Mouse (Mus musculus): ENCODE data around the gene Gm20388. TPM values are rescaled to one million over a fixed set of nuclear protein-coding genes. Genes with fewer than 3 reads are reported as not detected.
A peak's percentile ranks its signal among the peaks of the same experiment; 100 is the strongest.

Gene Gm20388
- polyA plus RNA-seq, 1 experiment from 2014 or later = 12.4 TPM

- Histone ChIP-seq H3K4me1 (ENCODE audit: control insufficient read depth, insufficient read depth, low read depth, low read length) (no peaks in the 10 kb centered on the region), H3K9ac (ENCODE audit: low read depth, low read length) (no peak overlapping the region), H3K4me2 (ENCODE audit: low read length) (no peak overlapping the region), H3K9me3 (ENCODE audit: control insufficient read depth, low read length) (no peaks in the 10 kb centered on the region), H3K4me3 (ENCODE audit: low read length) (no peak overlapping the region), H3K27me3 (replicated peaks; ENCODE audit: control insufficient read depth, insufficient read depth, low read length) (no peaks in the 10 kb centered on the region), H3K27ac (ENCODE audit: low read depth, low read length) (no peak overlapping the region), H3K36me3 (ENCODE audit: control insufficient read depth, insufficient read depth, low read length) (peaks cover 27% of the 10 kb centered on the region)
- ATAC-seq = no peak
- 89% methylated on average over 1 of the region's 1 CpGs for WGBS
These were observed 4131.6 kb downstream of the Gm20388 start for GRCm38 (mm10) chr8:124042201-124042600.

GRCm38 (mm10) chr8:124044421-124044820 lies 4133.8 kb downstream of the Gm20388 start:
- peaks cover 17% of the 10 kb centered on the region for H3K36me3 ChIP-seq (ENCODE audit: control insufficient read depth, insufficient read depth, low read length)
- no peaks in the 10 kb centered on the region for H3K9me3 ChIP-seq (ENCODE audit: control insufficient read depth, low read length)
- ATAC-seq = no peak
- no peaks in the 10 kb centered on the region for H3K4me1 ChIP-seq (ENCODE audit: control insufficient read depth, insufficient read depth, low read depth, low read length)
- no peaks in the 10 kb centered on the region for H3K27me3 ChIP-seq (replicated peaks; ENCODE audit: control insufficient read depth, insufficient read depth, low read length)
- no peak overlapping the region for H3K4me2 ChIP-seq (ENCODE audit: low read length)
- H3K27ac ChIP-seq (ENCODE audit: low read depth, low read length) = no peak overlapping the region
- 96% methylated on average over 5 of the region's 5 CpGs for WGBS
- no peak overlapping the region for H3K4me3 ChIP-seq (ENCODE audit: low read length)
- no peak overlapping the region for H3K9ac ChIP-seq (ENCODE audit: low read depth, low read length)

GRCm38 (mm10) chr8:124044931-124045330 lies 4134.3 kb downstream of the Gm20388 start:
- Histone ChIP-seq H3K4me3 (ENCODE audit: low read length) (no peak overlapping the region), H3K4me1 (ENCODE audit: control insufficient read depth, insufficient read depth, low read depth, low read length) (no peaks in the 10 kb centered on the region), H3K9me3 (ENCODE audit: control insufficient read depth, low read length) (no peaks in the 10 kb centered on the region), H3K36me3 (ENCODE audit: control insufficient read depth, insufficient read depth, low read length) (peaks cover 16% of the 10 kb centered on the region), H3K4me2 (ENCODE audit: low read length) (no peak overlapping the region), H3K9ac (ENCODE audit: low read depth, low read length) (no peak overlapping the region), H3K27ac (ENCODE audit: low read depth, low read length) (no peak overlapping the region), H3K27me3 (replicated peaks; ENCODE audit: control insufficient read depth, insufficient read depth, low read length) (no peaks in the 10 kb centered on the region)
- 97% methylated on average over 12 of the region's 12 CpGs for WGBS
- no peak for ATAC-seq

- no peaks in the 10 kb centered on the region for H3K4me1 ChIP-seq (ENCODE audit: control insufficient read depth, insufficient read depth, low read depth, low read length)
- no peak for ATAC-seq
- no peaks in the 10 kb centered on the region for H3K27me3 ChIP-seq (replicated peaks; ENCODE audit: control insufficient read depth, insufficient read depth, low read length)
- no peak overlapping the region for H3K9ac ChIP-seq (ENCODE audit: low read depth, low read length)
- H3K9me3 ChIP-seq (ENCODE audit: control insufficient read depth, low read length) = no peaks in the 10 kb centered on the region
- no peak overlapping the region for H3K4me2 ChIP-seq (ENCODE audit: low read length)
- H3K36me3 ChIP-seq (ENCODE audit: control insufficient read depth, insufficient read depth, low read length) = peaks cover 16% of the 10 kb centered on the region
- 87% methylated on average over 8 of the region's 8 CpGs for WGBS
- H3K4me3 ChIP-seq (ENCODE audit: low read length) = no peak overlapping the region
- no peak overlapping the region for H3K27ac ChIP-seq (ENCODE audit: low read depth, low read length)
These were observed 4135.2 kb downstream of the Gm20388 start for GRCm38 (mm10) chr8:124045856-124046255.

GRCm38 (mm10) chr8:124052110-124052509 lies 4141.5 kb downstream of the Gm20388 start:
- Histone ChIP-seq H3K4me2 (ENCODE audit: low read length) (no peak overlapping the region), H3K27me3 (replicated peaks; ENCODE audit: control insufficient read depth, insufficient read depth, low read length) (no peaks in the 10 kb centered on the region), H3K27ac (ENCODE audit: low read depth, low read length) (no peak overlapping the region), H3K4me1 (ENCODE audit: control insufficient read depth, insufficient read depth, low read depth, low read length) (no peaks in the 10 kb centered on the region), H3K9ac (ENCODE audit: low read depth, low read length) (no peak overlapping the region), H3K36me3 (ENCODE audit: control insufficient read depth, insufficient read depth, low read length) (peaks cover 4% of the 10 kb centered on the region), H3K4me3 (ENCODE audit: low read length) (no peak overlapping the region), H3K9me3 (ENCODE audit: control insufficient read depth, low read length) (no peaks in the 10 kb centered on the region)
- peak; percentile 63 for ATAC-seq
- 16% methylated on average over 3 of the region's 3 CpGs for WGBS

GRCm38 (mm10) chr8:124052568-124052967 lies 4141.9 kb downstream of the Gm20388 start:
- H3K4me3 ChIP-seq (ENCODE audit: low read length) = no peak overlapping the region
- H3K4me1 ChIP-seq (ENCODE audit: control insufficient read depth, insufficient read depth, low read depth, low read length) = no peaks in the 10 kb centered on the region
- H3K9me3 ChIP-seq (ENCODE audit: control insufficient read depth, low read length) = no peaks in the 10 kb centered on the region
- H3K4me2 ChIP-seq (ENCODE audit: low read length) = no peak overlapping the region
- WGBS = 68% methylated on average over 4 of the region's 4 CpGs
- no peak; the same call in 1 of the 2 replicates for ATAC-seq
- no peak overlapping the region for H3K27ac ChIP-seq (ENCODE audit: low read depth, low read length)
- H3K36me3 ChIP-seq (ENCODE audit: control insufficient read depth, insufficient read depth, low read length) = peaks cover 3% of the 10 kb centered on the region; the same call in 1 of the 2 replicates
- H3K9ac ChIP-seq (ENCODE audit: low read depth, low read length) = no peak overlapping the region
- no peaks in the 10 kb centered on the region for H3K27me3 ChIP-seq (replicated peaks; ENCODE audit: control insufficient read depth, insufficient read depth, low read length)

GRCm38 (mm10) chr8:124056832-124057655 lies 4146.4 kb downstream of the Gm20388 start:
- no peak overlapping the region for H3K9ac ChIP-seq (ENCODE audit: low read depth, low read length)
- 78% methylated on average over 11 of the region's 11 CpGs for WGBS
- no peaks in the 10 kb centered on the region for H3K27me3 ChIP-seq (replicated peaks; ENCODE audit: control insufficient read depth, insufficient read depth, low read length)
- no peaks in the 10 kb centered on the region for H3K4me1 ChIP-seq (ENCODE audit: control insufficient read depth, insufficient read depth, low read depth, low read length)
- H3K36me3 ChIP-seq (ENCODE audit: control insufficient read depth, insufficient read depth, low read length) = no peaks in the 10 kb centered on the region
- H3K4me3 ChIP-seq (ENCODE audit: low read length) = no peak overlapping the region
- no peak overlapping the region for H3K4me2 ChIP-seq (ENCODE audit: low read length)
- no peaks in the 10 kb centered on the region for H3K9me3 ChIP-seq (ENCODE audit: control insufficient read depth, low read length)
- H3K27ac ChIP-seq (ENCODE audit: low read depth, low read length) = no peak overlapping the region
- no peak for ATAC-seq

GRCm38 (mm10) chr8:124066325-124067058 lies 4155.9 kb downstream of the Gm20388 start:
- no peak overlapping the region for H3K9ac ChIP-seq (ENCODE audit: low read depth, low read length)
- 78% methylated on average over 4 of the region's 4 CpGs for WGBS
- peaks cover 19% of the 10 kb centered on the region for H3K4me1 ChIP-seq (ENCODE audit: control insufficient read depth, insufficient read depth, low read depth, low read length)
- no peak overlapping the region for H3K27ac ChIP-seq (ENCODE audit: low read depth, low read length)
- H3K4me3 ChIP-seq (ENCODE audit: low read length) = no peak overlapping the region
- no peak for ATAC-seq
- no peaks in the 10 kb centered on the region for H3K36me3 ChIP-seq (ENCODE audit: control insufficient read depth, insufficient read depth, low read length)
- no peak overlapping the region for H3K4me2 ChIP-seq (ENCODE audit: low read length)
- no peaks in the 10 kb centered on the region for H3K27me3 ChIP-seq (replicated peaks; ENCODE audit: control insufficient read depth, insufficient read depth, low read length)
- H3K9me3 ChIP-seq (ENCODE audit: control insufficient read depth, low read length) = no peaks in the 10 kb centered on the region

GRCm38 (mm10) chr8:124067059-124067750 lies 4156.6 kb downstream of the Gm20388 start:
- H3K9me3 ChIP-seq (ENCODE audit: control insufficient read depth, low read length) = no peaks in the 10 kb centered on the region

More at GRCm38 (mm10) chr8:124067059-124067750, 4156.6 kb downstream of the Gm20388 start:
- Histone ChIP-seq H3K9ac (ENCODE audit: low read depth, low read length) (no peak overlapping the region), H3K36me3 (ENCODE audit: control insufficient read depth, insufficient read depth, low read length) (no peaks in the 10 kb centered on the region), H3K4me2 (ENCODE audit: low read length) (no peak overlapping the region), H3K4me1 (ENCODE audit: control insufficient read depth, insufficient read depth, low read depth, low read length) (peaks cover 20% of the 10 kb centered on the region), H3K4me3 (ENCODE audit: low read length) (no peak overlapping the region), H3K27ac (ENCODE audit: low read depth, low read length) (no peak overlapping the region), H3K27me3 (replicated peaks; ENCODE audit: control insufficient read depth, insufficient read depth, low read length) (no peaks in the 10 kb centered on the region)
- ATAC-seq = no peak
- 75% methylated on average over 4 of the region's 4 CpGs for WGBS
